Mouse (Mus musculus): ENCODE data around the gene Ldlrad1.

Gene Ldlrad1

DNA sequence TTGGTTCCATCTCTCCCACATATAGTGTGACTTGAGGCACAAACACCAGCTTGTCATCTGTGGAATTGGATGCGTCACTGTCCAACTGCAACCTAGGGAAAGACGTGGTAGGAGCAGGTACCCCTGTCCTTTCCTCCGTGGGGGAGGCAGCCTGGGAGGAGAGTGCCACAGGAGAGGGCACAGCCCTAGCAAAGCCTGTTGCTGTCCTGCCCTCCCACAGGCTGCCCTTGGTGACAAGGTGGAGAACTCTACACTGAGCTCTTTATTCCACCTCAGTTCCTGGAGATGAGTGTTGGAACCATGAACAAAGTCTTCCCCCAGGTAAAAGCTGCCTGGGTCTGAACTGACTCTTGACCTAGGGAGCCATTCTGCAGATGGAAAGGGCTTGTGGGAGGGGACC, at the start of gene Ldlrad1:
Gene Ldlrad1, plus strand, starts transcription at position 301 of the 400 bp plus-strand sequence.
- DNase-seq (ENCODE audit: low spot score in 2 of 2): no peak

- DNase-seq (ENCODE audit: low spot score in 2 of 2): no peak
Observed at GRCm38 (mm10) chr4:107160181-107160580, 48.8 kb upstream of the Ldlrad1 start.

DNA sequence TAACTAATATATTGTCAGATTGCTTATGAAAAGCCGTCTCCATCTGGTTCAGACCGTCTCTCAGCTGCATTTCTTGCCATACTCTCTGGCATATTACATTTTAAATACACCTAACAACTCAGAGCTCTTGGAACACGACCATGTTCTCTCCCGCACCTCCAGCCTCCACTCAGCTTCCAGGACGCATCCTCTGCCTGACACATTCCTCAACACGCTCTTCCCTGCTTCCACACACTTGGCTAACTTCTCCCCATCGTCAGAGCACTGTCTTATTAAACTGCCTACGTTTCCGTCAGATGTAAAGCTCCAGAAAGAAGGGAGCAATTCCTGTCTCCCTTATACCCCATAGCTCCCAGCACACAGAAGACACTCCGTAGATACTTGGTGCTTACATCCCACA, 45.6 kb upstream of the Ldlrad1 start:
- no peak for DNase-seq (ENCODE audit: low spot score in 2 of 2)

GRCm38 (mm10) chr4:107163756-107164587, 45.0 kb upstream of the Ldlrad1 start:
- peak; percentile 55 to 72 for DNase-seq (ENCODE audit: low spot score in 2 of 2)

DNA sequence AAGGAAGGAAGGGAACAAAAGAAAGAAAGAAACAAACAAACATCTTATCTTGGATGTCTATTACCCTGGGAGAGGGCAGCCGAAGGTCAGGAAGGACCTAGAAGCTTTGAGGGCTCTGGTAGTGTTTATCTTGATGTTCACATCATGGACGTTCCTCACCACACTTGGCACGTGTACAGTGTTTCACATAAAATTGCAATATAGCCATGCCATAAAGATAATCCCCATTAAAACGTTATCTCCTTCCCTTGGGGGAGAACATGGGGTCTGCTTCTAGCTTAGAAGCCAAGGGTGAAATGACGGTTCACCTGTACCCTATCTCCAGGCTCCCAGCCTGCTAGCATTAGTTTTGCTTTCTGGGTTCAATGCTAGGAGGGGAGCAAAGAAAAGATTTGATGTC, 42.3 kb upstream of the Ldlrad1 start:
- no peak for DNase-seq (ENCODE audit: low spot score in 2 of 2)

DNA sequence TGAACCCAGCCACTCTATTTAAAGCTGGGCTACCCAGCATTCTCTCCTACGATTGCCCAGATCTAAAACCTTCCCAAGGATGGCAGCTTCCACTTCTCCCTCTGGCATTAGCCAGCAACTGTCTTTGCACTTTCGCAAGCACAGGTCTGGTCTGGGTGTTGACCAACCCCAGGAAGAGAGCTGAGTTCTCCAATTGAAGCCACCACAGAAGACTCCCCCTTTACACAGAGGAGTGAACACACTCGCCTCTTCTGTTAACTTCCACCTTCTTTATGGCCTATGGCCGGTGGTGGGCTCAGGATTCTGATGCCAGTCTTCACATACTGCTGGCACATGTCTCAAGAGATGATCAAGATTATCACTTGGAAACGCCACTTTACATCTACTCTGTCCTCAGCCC, 41.2 kb upstream of the Ldlrad1 start:
- DNase-seq (ENCODE audit: low spot score in 2 of 2): no peak

GRCm38 (mm10) chr4:107177506-107177905, 31.5 kb upstream of the Ldlrad1 start:
- DNase-seq (ENCODE audit: low spot score in 2 of 2): no peak

- peak; percentile 98 to 99 for DNase-seq (ENCODE audit: low spot score in 2 of 2)
Observed at GRCm38 (mm10) chr4:107178182-107178829, 30.7 kb upstream of the Ldlrad1 start, which contains the start of gene Tmem59. Gene Tmem59, plus strand, starts transcription at chr4:107178399.

GRCm38 (mm10) chr4:107178830-107179490, 30.0 kb upstream of the Ldlrad1 start, which contains the start of gene Tceanc2:
Gene Tceanc2, minus strand, starts transcription at chr4:107179116.
- DNase-seq (ENCODE audit: low spot score in 2 of 2): peak; percentile 36 to 37

DNA sequence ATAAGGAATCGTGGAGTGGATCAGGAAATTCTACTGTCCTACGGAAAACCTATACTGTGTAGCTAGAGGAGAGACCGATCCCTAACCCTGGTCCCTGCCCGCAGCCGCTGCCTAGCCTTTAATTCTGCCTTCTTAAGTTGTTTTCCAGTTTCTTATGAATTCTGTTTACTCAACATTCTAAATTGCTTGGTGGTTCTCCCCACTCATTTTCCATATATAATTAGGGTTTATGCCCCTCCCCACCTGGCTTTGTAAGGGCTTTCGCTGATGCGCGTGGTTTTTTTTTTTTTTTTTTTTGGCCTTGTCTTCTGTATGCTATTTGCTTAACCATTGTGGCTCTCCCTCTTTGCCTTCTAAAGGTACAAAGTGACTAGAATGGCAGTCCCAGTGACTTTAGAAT, 29.4 kb upstream of the Ldlrad1 start:
- DNase-seq (ENCODE audit: low spot score in 2 of 2): no peak

DNA sequence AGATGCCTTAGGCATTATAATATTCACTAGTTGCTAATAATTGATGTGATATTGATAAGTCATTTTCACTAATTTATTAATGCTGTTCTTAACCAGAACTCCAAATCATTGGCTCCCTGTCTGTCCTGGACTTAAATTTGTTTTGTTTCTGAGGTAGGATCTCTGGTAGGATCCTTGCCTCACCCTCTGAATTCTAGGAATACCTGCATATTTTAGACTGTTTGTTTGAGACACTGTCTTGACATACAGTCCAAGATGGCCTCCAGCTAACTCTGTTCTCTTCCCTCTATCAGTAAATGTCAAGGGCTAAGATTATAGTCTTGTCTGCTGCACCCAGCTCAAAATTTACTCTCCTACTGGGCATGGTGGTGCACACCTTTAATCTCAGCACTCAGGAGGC, 28.2 kb upstream of the Ldlrad1 start:
- DNase-seq (ENCODE audit: low spot score in 2 of 2): no peak

GRCm38 (mm10) chr4:107181866-107182265, 27.1 kb upstream of the Ldlrad1 start:
- DNase-seq (ENCODE audit: low spot score in 2 of 2): no peak

- no peak for DNase-seq (ENCODE audit: low spot score in 2 of 2)
Observed at GRCm38 (mm10) chr4:107182796-107183195, 26.2 kb upstream of the Ldlrad1 start.

DNA sequence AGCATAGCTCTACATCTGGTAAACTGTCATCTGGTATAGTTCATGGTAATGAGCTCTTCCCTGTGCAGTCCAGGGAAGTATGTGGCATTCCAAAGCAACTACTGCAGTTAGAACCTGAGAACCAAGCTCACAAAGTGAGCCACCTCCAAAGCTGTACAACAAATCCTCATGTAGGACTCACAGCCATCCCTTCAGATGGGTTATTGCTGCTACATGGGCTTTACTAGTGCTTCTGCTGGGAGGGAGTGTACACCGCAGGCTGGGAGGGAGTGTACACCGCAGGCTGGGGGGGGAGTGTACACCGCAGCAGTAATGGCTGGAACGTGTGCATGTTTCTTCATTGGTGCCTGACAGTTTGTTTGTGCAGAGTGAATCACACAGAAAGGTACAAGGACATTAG, 25.8 kb upstream of the Ldlrad1 start:
- no peak for DNase-seq (ENCODE audit: low spot score in 2 of 2)

DNA sequence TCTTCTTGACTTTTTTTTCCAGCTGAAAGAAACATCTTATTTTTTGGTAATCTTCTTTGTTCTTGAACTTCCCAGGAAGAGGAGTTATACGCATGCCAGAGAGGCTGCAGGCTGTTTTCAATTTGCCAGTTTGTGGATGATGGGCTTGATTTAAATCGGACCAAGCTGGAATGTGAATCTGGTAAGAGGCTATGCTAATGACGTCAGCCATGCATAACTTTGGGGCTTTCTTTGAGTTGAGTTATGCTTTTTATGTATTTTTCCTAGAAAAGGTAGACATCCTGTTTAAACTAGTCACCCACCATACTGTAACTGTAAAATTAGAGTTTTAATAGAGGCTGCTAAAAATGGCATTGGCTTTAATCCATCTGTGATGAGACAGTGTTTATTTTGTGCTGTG, 23.3 kb upstream of the Ldlrad1 start:
- no peak for DNase-seq (ENCODE audit: low spot score in 2 of 2)

DNA sequence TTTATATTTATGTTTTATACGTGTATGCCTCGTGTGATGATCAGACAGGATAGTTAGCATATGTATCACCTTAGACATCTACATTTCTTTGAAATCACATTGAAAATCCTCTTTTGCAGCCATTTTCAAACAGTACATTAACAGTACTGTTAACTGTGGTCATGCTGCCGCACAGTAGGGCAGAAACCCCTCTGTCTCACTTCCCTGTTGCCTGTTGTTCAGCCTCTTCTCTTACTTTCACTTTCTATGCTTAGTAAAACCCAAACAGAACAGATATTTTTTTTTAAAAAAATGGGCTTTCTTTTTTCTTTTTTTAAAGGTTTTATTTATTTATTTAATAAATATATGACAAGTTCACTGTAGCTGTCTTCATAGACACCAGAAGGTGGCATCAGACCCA, 15.1 kb upstream of the Ldlrad1 start:
- no peak for DNase-seq (ENCODE audit: low spot score in 2 of 2)

GRCm38 (mm10) chr4:107196454-107196853, 12.5 kb upstream of the Ldlrad1 start:
- no peak for DNase-seq (ENCODE audit: low spot score in 2 of 2)

GRCm38 (mm10) chr4:107198072-107198471, 10.9 kb upstream of the Ldlrad1 start:
- DNase-seq (ENCODE audit: low spot score in 2 of 2): no peak

- DNase-seq (ENCODE audit: low spot score in 2 of 2): no peak
Observed at GRCm38 (mm10) chr4:107201779-107202178, 7.2 kb upstream of the Ldlrad1 start.

- DNase-seq (ENCODE audit: low spot score in 2 of 2): no peak
Observed at GRCm38 (mm10) chr4:107203001-107203400, 6.0 kb upstream of the Ldlrad1 start.

DNA sequence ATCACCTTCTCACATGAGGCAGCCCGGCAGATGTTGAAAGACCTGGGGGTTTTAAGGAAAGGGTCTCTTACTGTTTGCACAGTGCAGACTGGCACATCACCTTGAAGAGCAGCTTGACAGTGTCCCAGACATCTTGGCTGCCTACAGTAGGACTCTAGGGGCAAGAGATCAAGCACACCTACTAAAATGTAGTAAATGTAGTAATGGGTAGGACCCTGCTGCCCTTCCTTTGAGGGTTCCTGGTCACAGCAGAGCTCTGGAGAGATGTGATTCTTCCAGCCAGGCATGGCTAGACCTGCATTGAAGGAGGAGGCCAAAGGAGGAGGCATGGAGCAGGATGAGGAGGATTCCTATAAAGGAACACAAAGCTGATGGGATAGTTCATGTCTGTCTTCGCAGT, 2.0 kb upstream of the Ldlrad1 start:
- DNase-seq (ENCODE audit: low spot score in 2 of 2): no peak

- DNase-seq (ENCODE audit: low spot score in 2 of 2): no peak
Observed at GRCm38 (mm10) chr4:107210483-107211097, 1.6 kb downstream of the Ldlrad1 start.
